Mouse (Mus musculus) activated CD4-positive, CD25-positive, alpha-beta regulatory T cell (primary cell): Measurements from ENCODE around the gene Zfp182. TPM values are rescaled to one million over a fixed set of nuclear protein-coding genes. Genes with fewer than 3 reads are reported as not detected.

Experiments used
- polyA plus RNA-seq, 2 experiments: library from polyadenylated mRNA; unstranded; fragments of 100-300 nt; shearing (Covaris generic); gene quantifications; one replicate each; pipeline ENCODE4 v1.2.1; 2017

Zfp182 gene
- polyA plus RNA-seq = 10 to 100 TPM; 10.3 to 14.3 TPM

DNA sequence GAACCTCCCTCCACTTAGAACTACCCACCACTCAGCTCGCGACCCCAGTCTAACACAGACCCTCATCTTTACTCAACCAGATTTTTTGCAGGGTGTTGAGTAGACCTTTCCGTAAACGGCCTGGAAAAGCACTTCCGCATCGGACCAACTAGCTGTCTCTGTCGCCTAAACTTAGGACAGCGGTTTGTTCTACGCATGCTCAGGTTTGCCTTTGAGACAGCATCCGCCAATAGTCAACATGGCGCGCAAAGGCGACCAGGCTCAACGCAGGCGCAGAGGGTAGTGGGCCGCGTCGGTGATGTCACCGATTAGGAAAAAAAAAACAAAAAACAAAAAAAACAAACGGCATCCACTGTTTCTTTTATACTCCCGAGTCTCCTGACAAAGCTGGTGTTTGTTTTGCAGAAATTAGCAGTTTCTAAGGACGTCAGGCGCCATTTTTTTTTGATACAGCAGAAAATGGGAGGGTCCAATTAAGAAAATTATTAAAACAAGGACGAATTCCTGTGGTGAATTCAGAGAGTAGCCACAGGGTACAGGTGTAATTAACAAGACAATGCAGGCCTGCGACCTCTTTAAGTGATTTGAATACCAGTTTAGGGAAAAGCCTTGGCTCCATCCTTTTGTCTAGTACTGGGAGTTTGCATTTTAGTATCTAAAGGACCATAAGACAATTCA lies at the start of gene Zfp182:
Gene Zfp182 (minus strand): TSS at position 451 of the 678 bp plus-strand sequence.

DNA sequence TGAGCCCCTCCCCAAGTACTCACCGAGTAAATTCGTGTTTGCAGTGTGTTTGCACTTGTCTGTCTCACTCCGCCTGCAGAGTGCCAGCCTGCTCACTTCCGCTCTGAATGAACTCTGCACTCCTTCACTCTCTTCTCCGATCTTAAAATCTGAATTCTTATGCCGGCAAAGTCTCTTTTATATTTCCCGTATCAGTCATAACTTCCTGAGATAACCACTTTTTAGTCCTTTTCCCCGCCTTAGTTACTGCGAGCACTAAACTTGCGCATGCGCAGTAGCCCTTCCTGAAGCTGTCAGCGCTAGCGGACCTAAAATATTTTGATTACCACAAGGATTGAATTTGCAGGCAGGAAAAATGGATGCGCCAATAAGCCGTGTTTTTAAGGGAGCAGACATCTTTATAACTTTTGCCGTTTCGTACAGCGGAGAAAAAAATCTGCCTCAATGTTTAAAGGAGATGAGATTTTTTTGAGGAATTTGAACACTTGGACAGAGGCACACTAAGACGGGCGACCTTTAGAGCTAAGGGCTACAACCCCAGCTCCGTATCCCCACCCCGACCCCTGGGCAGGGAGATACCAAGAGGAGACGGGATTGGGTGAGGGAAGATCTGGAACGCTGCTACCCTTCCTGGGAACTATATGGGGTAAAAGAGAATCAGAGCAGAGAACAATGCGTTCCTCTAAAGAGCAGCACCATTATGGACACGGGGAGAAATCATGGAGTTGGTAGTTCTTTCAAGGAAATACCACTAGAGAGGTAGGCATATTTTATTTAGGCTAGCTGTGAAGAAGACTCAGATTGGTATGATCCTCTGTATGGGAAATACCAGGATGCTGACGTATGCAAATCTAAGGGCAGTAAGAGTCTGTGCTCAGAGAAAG lies 27.1 kb upstream of the Zfp182 start, which contains the start of gene Zfp300:
Gene Zfp300 (minus strand): TSS at position 545 of the 884 bp plus-strand sequence.

GRCm38 (mm10) chrX:21068106-21068505 lies 6.0 kb upstream of the Zfp182 start, which contains the start of gene Spaca5:
Gene Spaca5, plus strand, starts transcription at chrX:21068406.

Other genes with a start within 250 kb of the Zfp182 start
- gene Timp1, start 192.2 kb downstream of the Zfp182 start, polyA plus RNA-seq = 1 to 10 TPM in 1 of 2 experiments, not detected in 1; 1.5 TPM
- gene Syn1, start 141.3 kb downstream of the Zfp182 start, polyA plus RNA-seq = under 1 TPM; 0.32 to 0.33 TPM
- 10 to 100 TPM in 1 of 2 experiments, 1 to 10 TPM in 1; 6.3 to 19.2 TPM for gene Cfp, start 130.8 kb downstream of the Zfp182 start, polyA plus RNA-seq
- gene Elk1, start 111.7 kb downstream of the Zfp182 start, polyA plus RNA-seq = 1 to 10 TPM; 6.4 to 8.5 TPM
- gene Uxt, start 100.3 kb downstream of the Zfp182 start, polyA plus RNA-seq = 10 to 100 TPM; 46.3 to 62.6 TPM
- not detected for gene Spaca5, start 6.1 kb upstream of the Zfp182 start, polyA plus RNA-seq
- gene Zfp300, start 27.2 kb upstream of the Zfp182 start, polyA plus RNA-seq = 1 to 10 TPM; 1.2 to 3.2 TPM
- not detected for gene Ssxa1, start 53.5 kb upstream of the Zfp182 start, polyA plus RNA-seq
- gene Gm21876, start 113.3 kb upstream of the Zfp182 start, polyA plus RNA-seq = not detected